Mouse (Mus musculus): ENCODE measurements at regions not wholly inside any gene's neighbourhood (a gene's known extent, or its start where the extent isn't known, plus 50 kb on each side); places are given as distances from the start of the nearest gene placed in this dataset.
A peak's percentile ranks its signal among the peaks of the same experiment; 100 is the strongest.

DNA sequence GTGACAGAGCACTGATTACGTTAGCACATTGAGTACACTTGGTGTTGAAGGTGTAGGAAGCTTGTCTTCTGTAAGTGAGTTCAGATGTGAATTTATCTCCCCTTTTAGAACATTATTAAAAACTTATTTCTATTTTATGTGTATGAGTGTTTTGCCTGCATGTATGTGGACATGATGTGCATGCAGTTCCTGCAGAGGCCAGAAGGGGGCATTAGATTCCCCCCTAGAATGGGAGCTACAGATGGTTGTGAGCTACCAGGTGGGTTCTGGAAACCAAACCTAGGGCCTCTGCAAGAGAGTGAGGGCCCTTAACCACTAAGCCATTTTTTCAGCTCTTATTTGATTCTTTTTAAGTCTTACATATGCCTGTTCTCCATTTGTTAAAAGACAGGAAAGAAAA is 160.0 kb upstream of the Gjb5 start:
- no peak for DNase-seq (ENCODE audit: low spot score)

GRCm38 (mm10) chr4:127517539-127517938 is 159.6 kb upstream of the Gjb5 start:
- DNase-seq (ENCODE audit: low spot score), result peak; percentile 54

DNA sequence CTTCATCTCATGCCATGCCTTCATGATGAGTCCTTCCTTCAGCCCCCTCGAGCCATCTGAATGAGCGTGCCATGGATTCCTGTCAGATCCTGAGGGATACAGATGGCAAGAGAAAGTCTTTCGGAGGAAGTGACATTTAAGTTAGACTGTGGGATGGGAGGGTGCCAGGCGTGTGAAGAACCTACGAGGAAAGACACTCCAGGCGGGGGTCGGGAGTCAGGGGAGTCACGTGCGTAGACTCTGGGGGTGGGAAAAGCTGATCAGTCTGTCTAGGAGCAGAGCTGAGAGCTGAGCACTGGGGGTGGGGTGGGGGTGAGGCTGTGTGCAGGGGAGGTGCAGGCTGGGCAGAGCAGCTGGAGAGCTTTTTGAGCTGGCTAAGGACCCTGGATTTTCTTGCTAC is 152.0 kb upstream of the Gjb5 start:
- peak; percentile 27 for DNase-seq (ENCODE audit: low spot score)

DNA sequence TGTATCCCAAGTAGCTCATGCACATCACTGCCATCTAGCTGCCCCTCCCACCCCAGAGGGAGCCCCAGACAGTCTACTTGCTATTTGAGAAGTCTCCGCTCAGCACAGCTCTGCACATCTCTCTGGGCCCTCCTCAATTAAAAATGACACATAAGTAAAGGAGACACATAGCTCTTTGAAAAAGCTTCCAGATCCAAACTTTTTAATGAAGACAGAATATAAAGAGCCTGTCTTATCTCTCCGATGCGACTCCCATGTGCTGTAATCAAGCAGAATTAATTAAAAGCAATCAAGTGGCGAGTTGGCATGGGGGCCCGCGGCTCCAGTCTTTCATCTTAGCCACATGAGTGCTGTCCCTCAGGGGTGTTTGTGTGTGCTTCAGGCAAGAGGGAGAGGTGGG is 144.6 kb upstream of the Gjb5 start:
- DNase-seq (ENCODE audit: low spot score), result no peak

- no peak for DNase-seq (ENCODE audit: low spot score)
Measured at GRCm38 (mm10) chr4:127501881-127502280, 143.9 kb upstream of the Gjb5 start.

DNA sequence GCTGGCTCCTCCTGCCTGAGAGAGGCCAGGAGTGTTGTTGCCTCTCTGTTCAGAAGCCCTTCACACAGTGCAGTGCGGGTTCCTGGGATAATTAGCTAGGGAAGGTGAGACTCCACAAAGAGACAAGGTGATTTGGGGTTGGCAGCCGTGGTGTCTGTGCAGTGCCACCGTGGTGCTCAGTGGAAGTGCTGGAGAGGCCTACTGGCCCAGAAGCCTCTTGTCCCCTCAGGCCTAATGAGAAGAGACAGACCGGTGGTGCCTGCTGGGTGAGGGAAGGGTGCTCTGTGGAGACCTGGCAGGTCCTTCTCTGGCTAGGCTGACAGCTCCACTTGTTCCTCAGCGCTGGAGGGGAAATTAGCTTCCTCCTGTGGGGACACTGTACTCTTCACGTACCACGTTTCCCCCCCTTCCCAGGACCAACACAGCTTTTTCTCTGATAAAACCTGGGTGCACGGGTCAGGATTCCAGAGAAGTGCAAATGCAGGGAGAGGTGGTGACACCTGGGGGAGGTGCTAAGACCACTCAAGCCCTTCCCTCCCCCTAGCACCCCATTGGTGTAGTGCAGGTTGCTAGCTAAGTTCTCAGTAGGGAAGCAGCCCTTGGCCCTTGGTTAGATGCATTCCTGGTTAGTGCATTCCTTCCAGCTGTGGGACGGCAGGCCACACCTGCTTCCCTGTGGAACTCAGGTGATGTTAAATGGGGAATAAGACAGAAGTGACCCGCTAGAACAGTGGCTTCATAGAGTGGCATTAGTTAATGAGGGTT is 129.2 kb upstream of the Gjb5 start:
- DNase-seq (ENCODE audit: low spot score), result no peak

- no peak for DNase-seq (ENCODE audit: low spot score)
Measured at GRCm38 (mm10) chr4:127485238-127485637, 127.3 kb upstream of the Gjb5 start.

DNA sequence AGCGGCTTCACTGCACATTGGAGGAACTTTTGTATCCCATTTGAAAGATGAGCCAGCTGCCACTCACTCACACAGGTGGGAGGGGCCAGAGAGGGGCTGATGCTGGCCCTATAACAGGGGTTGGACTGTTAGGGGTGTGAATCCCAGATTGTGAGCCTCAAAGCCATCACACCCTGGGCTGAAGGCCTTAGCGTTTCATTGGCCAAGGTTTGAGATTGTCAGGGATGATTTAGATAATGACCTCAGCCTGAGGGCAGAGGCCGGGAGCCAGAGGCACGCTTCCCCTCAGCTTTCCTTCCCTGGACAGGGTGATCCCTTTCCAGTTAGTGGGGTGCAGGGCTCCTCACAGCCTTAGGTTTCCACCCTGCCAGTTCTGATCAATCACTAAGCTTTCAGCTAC is 124.5 kb upstream of the Gjb5 start:
- DNase-seq (ENCODE audit: low spot score), result no peak

DNA sequence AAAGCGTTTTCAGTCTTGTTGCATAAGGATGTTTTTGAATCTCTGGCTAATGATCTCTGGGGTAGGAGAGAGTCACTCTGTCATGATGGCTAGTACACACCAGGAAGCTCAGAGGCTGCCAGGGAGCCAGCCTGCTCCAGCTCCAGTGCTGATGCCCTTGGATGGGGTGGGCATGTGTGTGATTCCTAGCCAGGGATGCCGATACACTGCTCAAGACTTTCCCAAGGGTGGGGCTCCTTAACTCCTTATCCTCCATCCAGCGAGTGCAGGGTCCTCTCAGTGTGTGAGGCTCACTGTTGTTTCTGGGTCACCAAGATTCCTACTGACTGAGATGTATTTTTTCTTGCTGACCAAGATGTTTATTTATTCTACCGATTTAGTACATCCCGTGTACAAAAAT is 122.4 kb upstream of the Gjb5 start:
- DNase-seq (ENCODE audit: low spot score), result no peak

DNA sequence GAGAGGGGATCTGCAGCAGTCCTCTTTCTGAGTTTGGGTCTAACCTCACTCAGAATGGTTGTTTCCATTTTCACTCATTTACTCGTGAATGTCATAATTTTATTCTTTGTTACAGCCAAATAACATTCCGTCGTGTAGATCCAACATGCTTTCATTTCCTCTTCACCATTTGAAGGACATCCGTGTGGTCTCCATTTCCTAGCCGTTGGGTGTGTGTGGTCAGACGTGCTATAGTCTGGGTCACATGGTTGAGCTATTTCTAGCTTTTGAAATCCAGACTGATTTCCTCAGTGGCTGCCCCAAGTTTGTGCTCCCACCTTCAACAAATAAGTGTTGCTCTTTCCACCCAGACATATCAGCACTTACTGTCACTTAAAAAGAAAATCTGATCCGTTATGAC is 111.9 kb upstream of the Gjb5 start:
- DNase-seq (ENCODE audit: low spot score), result no peak

DNA sequence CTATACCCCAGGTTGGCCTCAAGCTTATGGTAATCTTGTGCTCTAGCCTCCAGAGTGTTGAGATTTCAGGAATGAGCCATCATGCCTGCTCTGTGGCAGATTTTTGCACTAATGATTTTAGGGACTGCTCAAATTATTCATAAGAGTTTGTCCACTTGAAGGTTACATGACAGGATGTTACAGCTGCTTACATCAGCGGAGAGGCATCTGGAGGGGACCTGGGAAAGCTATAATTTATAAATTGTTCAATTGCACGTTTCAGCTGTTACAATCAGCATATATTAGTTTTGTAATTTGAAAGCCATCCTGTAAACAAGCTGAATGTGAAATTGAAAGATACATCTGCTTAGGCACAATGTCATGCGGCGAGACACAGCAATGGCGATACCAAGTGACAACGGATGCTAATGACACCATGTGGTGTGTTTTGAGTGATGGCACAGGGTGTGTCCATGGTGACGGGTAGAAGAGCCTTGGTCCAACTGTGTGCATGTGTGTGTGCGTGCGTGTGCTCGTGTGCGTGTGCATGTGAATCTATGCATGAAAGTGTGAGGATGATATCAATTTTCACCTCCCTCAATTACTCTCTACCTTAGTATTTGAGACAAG is 96.6 kb upstream of the Gjb5 start:
- no peak for DNase-seq (ENCODE audit: low spot score)

GRCm38 (mm10) chr4:127452081-127452480 is 94.1 kb upstream of the Gjb5 start:
- DNase-seq (ENCODE audit: low spot score), result no peak

DNA sequence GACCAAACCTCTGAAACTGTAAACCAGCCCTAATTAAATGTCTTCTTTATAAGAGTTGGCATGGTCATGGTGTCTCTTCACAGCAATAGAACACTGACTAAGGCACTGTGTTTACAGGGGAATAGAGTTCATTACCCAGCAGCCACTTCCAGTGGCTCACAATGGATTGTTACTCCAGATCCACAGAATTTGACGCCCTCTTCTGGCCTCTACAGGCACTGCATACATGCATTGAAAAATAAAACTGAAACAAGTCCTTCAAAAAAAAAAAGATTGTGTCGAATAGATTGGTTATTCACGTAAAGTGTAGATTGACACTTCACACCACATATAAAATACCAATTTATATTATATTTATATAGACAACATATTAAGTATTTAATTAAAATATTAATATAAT is 87.3 kb upstream of the Gjb5 start:
- DNase-seq (ENCODE audit: low spot score), result no peak

- DNase-seq (ENCODE audit: low spot score), result no peak
Measured at GRCm38 (mm10) chr4:127444056-127444455, 86.1 kb upstream of the Gjb5 start.

DNA sequence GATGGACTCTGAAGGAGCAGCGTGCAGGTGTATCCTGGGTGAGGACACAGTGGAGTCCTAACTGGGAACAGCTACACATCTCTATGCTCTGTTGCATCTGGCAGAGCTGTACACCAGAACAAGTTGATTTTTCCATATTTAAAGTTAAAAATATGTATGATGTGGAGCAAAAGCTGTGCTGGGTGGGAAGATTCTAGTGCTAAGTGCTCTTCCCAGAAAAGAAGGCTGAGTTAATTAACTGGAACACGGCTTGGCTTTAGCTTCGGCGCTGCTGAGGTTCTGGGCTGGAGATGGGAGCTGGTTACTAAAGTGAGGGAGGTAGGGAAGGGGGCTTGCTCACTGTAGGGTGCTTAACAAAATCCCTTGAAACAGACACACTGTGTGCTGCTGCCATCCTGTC is 84.0 kb upstream of the Gjb5 start:
- DNase-seq (ENCODE audit: low spot score), result no peak

- no peak for DNase-seq (ENCODE audit: low spot score)
Measured at GRCm38 (mm10) chr4:127440602-127441001, 82.6 kb upstream of the Gjb5 start.

DNA sequence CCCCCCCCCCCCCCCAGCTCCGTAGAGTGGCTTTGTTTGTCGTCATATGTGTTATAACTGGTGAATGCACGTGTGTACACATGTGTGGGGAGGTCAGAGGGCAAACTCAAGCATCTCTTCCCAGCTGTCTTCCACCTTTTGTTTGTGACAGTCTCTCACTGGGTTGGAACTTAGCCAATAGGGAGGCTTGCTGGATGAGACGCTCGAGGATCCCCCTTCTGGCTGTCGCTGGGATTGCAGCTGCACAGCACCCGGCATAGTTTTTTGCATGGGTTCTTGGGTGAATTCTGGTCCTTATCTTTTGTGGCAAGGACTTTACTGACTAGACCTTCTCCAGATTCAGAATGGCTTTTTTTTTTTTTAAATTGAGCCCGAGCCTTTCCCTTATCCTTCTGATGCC is 77.1 kb upstream of the Gjb5 start:
- DNase-seq (ENCODE audit: low spot score), result peak; percentile 54

- DNase-seq (ENCODE audit: low spot score), result no peak
Measured at GRCm38 (mm10) chr4:127430237-127430636, 72.3 kb upstream of the Gjb5 start.

DNA sequence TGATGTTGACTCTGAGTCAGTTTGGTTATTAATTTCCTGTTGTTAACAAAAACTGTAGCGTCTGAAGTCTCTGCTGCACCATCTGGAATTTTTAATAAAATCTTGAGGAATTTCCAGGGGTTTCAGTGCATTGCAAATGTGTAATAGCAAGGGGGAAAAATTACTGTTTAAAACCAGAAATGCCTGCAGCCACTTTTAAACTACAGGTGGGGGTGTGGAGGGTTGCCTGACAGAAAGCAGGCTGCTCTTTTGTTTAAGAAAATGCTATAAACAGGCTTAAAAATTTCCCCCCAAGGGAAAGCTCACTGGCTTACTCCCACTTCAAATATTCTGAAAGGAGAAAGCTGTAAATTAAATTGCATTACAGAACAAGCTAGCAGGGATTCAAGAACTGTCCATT is 71.8 kb upstream of the Gjb5 start:
- DNase-seq (ENCODE audit: low spot score), result no peak

DNA sequence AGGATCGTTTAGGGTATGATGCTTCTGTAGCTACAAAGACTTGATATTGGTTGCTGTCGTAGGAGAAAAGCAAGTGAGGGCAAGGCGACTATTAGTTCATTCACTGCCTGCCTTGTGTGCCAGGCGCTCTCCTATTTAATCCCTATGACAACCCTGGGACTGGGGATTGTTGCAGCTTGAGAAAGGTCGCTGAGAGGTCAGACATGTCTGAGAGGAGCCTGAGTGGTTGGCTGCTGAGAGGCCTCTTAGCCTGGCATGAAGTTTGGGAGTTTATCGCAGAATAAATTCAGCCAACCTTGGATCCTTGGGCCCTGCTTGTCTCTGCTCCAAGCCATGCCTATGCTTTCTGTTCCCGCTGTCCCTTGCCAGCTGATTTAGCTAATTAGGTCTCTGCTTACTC is 65.9 kb upstream of the Gjb5 start:
- no peak for DNase-seq (ENCODE audit: low spot score)

DNA sequence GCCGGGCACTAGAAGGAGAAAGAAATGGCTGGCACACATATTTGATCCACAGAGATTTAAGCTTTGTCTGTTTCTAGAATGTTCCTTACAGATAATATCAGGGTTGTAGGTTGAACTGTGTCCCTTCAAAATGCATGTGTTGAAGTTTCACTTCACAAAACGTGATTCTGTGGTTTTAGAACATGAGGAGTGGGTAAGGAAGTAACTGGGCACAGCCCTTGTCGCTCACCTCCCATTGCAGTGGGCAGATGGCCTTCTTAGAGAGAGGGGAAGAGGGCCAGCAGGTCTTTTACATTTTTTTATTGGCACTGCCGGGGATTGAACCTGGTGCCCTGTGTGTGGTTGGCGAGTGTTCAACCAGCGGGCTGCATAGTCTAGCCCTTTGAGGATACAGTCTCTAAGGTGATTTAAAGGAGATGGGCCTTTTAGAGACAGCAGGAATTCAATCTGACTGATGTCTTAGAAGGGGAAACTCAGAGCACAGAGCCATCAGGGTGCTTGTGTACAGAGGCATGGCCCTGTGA is 64.0 kb upstream of the Gjb5 start:
- no peak for DNase-seq (ENCODE audit: low spot score)

DNA sequence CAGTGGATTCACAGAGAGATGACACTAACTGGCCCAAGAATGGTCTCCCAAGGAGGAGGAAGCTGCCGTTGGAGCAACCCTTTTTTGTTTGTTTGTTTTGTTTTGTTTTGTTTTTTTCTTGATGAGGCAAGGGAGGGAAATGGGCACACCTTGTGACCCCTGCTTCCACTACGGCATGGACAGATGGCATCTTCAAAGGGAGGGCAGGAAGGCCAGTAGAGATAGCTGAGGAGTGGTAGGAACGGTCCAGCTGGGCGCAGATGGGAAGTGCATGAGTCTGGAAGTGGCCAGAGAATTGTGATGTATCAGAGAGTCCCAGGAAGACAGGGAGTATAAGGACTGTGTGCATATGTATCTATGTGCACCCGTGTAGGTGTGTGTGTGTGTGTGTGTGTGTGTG is 63.1 kb upstream of the Gjb5 start:
- DNase-seq (ENCODE audit: low spot score), result no peak

DNA sequence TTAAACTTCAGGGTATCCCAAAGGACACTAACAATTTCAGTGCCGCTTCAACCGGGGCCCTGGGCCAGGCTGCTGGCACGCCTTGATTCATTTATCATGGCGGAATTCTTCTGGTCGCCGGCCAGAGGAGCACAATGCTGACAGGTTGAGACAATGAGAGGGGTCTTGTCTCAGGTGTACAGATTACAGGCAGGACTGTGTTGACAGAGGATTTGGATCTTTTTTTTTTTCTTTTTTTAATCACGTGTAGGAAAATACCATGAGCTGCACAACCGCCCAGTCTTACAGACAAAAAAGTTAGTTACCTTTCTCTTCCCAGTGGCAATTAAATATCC is 61.8 kb upstream of the Gjb5 start:
- no peak for DNase-seq (ENCODE audit: low spot score)

Measured in layer of hippocampus, adult 11-12 months (tissue).